ENCODE assay signal across 8 mouse cellular contexts in genomic region chr6:125096597-125097345, GRCm38 (mm10). TPM values are rescaled to one million over a fixed set of nuclear protein-coding genes. Genes with fewer than 3 reads are reported as not detected.
DNase-seq lines count a peak whose midpoint lies in the region; ATAC-seq lines count a peak whose summit lies in the region.

No protein-coding gene starts in this region.

- WGBS in forebrain, embryonic 11.5 days: 1% methylated on average over 39 of the region's 44 CpGs
- WGBS in macrophage (ENCODE audit: missing documents): 2% methylated on average over 29 of the region's 44 CpGs

- peaks cover 14% of the 10 kb centered on the region for H3K36me3 ChIP-seq in forebrain, embryonic 11.5 days (ENCODE audit: control insufficient read depth, insufficient read depth, low read length)
- peaks cover 18% of the 10 kb centered on the region for H3K36me3 ChIP-seq in macrophage (ENCODE audit: inconsistent target)

- peak; percentile 35 for DNase-seq in ES-CJ7 (ENCODE audit: low read depth, low spot score)
- peak; percentile 73 for DNase-seq in adrenal gland, postnatal 25 days
- DNase-seq in forebrain, embryonic 11.5 days (ENCODE audit: low spot score): peak; percentile 79
- peak; percentile 49 for DNase-seq in heart, postnatal 25 days (ENCODE audit: low spot score)
- DNase-seq in layer of hippocampus, postnatal 36 days: peak; percentile 40 to 58
- peak; percentile 65 for DNase-seq in right cerebral cortex, postnatal 14 days
- peak; percentile 77 for DNase-seq in yolk sac, embryonic 10.5 days (ENCODE audit: low spot score)

- peak overlapping the region; percentile 95 for H3K9ac ChIP-seq in forebrain, embryonic 11.5 days (ENCODE audit: low read length)

- H3K9me3 ChIP-seq in forebrain, embryonic 11.5 days (ENCODE audit: control insufficient read depth, low read length): no peaks in the 10 kb centered on the region

- peak; percentile 45 for ATAC-seq in forebrain, embryonic 11.5 days (replicated peaks; ENCODE audit: low FRiP score)

- H3K79me2 ChIP-seq in macrophage (ENCODE audit: inconsistent target): peaks cover 52% of the 10 kb centered on the region

- H3K4me1 ChIP-seq in forebrain, embryonic 11.5 days (replicated peaks; ENCODE audit: control insufficient read depth, insufficient read depth, low read length): peaks cover 26% of the 10 kb centered on the region

- H3K27me3 ChIP-seq in forebrain, embryonic 11.5 days (ENCODE audit: control insufficient read depth, insufficient read depth, low read length): no peaks in the 10 kb centered on the region

- intact Hi-C loops in heart, postnatal 25 days (cut with DNase I): loop anchor here (5.0 kb wide), 1 partner anchor 36 kb away; the partner anchor contains the start of gene Nop2

- H3K4me2 ChIP-seq in forebrain, embryonic 11.5 days (ENCODE audit: low read depth, low read length, severe bottlenecking): peak overlapping the region; percentile 97

- H3K4me3 ChIP-seq in forebrain, embryonic 11.5 days (ENCODE audit: low read depth, low read length): peak overlapping the region; percentile 98
- peak overlapping the region; percentile 69 for H3K4me3 ChIP-seq in macrophage (ENCODE audit: inconsistent target)

- H3K27ac ChIP-seq in forebrain, embryonic 11.5 days (ENCODE audit: low read depth, low read length): peak overlapping the region; percentile 96
- peak overlapping the region; percentile 54 for H3K27ac ChIP-seq in macrophage

RNA-seq across cellular contexts. Expression of gene Chd4, which starts 1.0 kb away (rescaled TPM):
- 175 and 203 TPM in 2 replicates for total RNA-seq in adrenal gland, postnatal 25 days (2021)
- 124 and 131 TPM in 2 replicates for polyA plus RNA-seq in forebrain, embryonic 11.5 days (2014; fragmentation: Nextera tagmentation; extraction: Ambion mirVana)
- total RNA-seq in heart, postnatal 25 days (2021): 100 to 1,000 TPM; 111 to 116 TPM
- total RNA-seq in layer of hippocampus, postnatal 36 days (2021): 100 to 1,000 TPM; 172 to 173 TPM
- total RNA-seq in macrophage (2018; cell fraction: chromatin; rRNA removed): 1,000 to 10,000 TPM in 4 of 26 experiments, 100 to 1,000 TPM in 22; 298 to 1,530 (median 519) TPM
- total RNA-seq in macrophage (2018; cell fraction: cytosol; rRNA removed): 100 to 1,000 TPM in 23 of 26 experiments, 10 to 100 TPM in 3; 83.5 to 221 (median 140) TPM
- 100 to 1,000 TPM; 182 to 730 (median 272) TPM for total RNA-seq in macrophage (2018; cell fraction: nucleus; rRNA removed)
- 102 to 280 TPM (median 126 TPM) in 3 replicates for polyA plus RNA-seq in macrophage (2018)

RNA-seq across cellular contexts. Expression of gene Lpar5, which starts 29.1 kb away (rescaled TPM):
- 0.36 TPM in 1 of 2 replicates, not detected in the other for total RNA-seq in adrenal gland, postnatal 25 days (2021)
- 0.21 and 0.36 TPM in 2 replicates for polyA plus RNA-seq in forebrain, embryonic 11.5 days (2014; fragmentation: Nextera tagmentation; extraction: Ambion mirVana)
- total RNA-seq in heart, postnatal 25 days (2021): not detected
- total RNA-seq in layer of hippocampus, postnatal 36 days (2021): under 1 TPM; 0.53 to 0.75 TPM
- 10 to 100 TPM in 1 of 26 experiments, 1 to 10 TPM in 16, under 1 TPM in 5, not detected in 4; 0.50 to 13.9 (median 1.9) TPM for total RNA-seq in macrophage (2018; cell fraction: chromatin; rRNA removed)
- 10 to 100 TPM in 23 of 26 experiments, 1 to 10 TPM in 3; 4.7 to 33.3 (median 20.4) TPM for total RNA-seq in macrophage (2018; cell fraction: cytosol; rRNA removed)
- 10 to 100 TPM in 19 of 26 experiments, 1 to 10 TPM in 7; 1.1 to 37.2 (median 12.8) TPM for total RNA-seq in macrophage (2018; cell fraction: nucleus; rRNA removed)
- 10.0 to 28.0 TPM (median 23.5 TPM) in 3 replicates for polyA plus RNA-seq in macrophage (2018)

RNA-seq across cellular contexts. Expression of gene Nop2, which starts 34.9 kb away (rescaled TPM):
- 36.2 and 44.0 TPM in 2 replicates for total RNA-seq in adrenal gland, postnatal 25 days (2021)
- 65.4 and 70.3 TPM in 2 replicates for polyA plus RNA-seq in forebrain, embryonic 11.5 days (2014; fragmentation: Nextera tagmentation; extraction: Ambion mirVana)
- total RNA-seq in heart, postnatal 25 days (2021): 10 to 100 TPM; 19.4 to 20.0 TPM
- 10 to 100 TPM; 30.2 to 34.4 TPM for total RNA-seq in layer of hippocampus, postnatal 36 days (2021)
- 10 to 100 TPM; 13.1 to 74.0 (median 27.4) TPM for total RNA-seq in macrophage (2018; cell fraction: chromatin; rRNA removed)
- total RNA-seq in macrophage (2018; cell fraction: cytosol; rRNA removed): 10 to 100 TPM; 10.6 to 23.4 (median 18.6) TPM
- total RNA-seq in macrophage (2018; cell fraction: nucleus; rRNA removed): 10 to 100 TPM; 10.7 to 60.1 (median 18.4) TPM
- 15.3 to 47.0 TPM (median 23.8 TPM) in 3 replicates for polyA plus RNA-seq in macrophage (2018)

RNA-seq across cellular contexts. Expression of gene Acrbp, which starts 47.3 kb away (rescaled TPM):
- total RNA-seq in adrenal gland, postnatal 25 days (2021): 10.4 and 11.7 TPM in 2 replicates
- polyA plus RNA-seq in forebrain, embryonic 11.5 days (2014; fragmentation: Nextera tagmentation; extraction: Ambion mirVana): 14.6 and 15.8 TPM in 2 replicates
- 1 to 10 TPM; 2.5 to 4.1 TPM for total RNA-seq in heart, postnatal 25 days (2021)
- total RNA-seq in layer of hippocampus, postnatal 36 days (2021): 10 to 100 TPM; 13.4 to 17.8 TPM
- 100 to 1,000 TPM in 2 of 26 experiments, 10 to 100 TPM in 21, 1 to 10 TPM in 3; 8.8 to 120 (median 49.0) TPM for total RNA-seq in macrophage (2018; cell fraction: chromatin; rRNA removed)
- 1 to 10 TPM in 14 of 26 experiments, under 1 TPM in 12; 0.10 to 6.3 (median 1.2) TPM for total RNA-seq in macrophage (2018; cell fraction: cytosol; rRNA removed)
- 10 to 100 TPM in 21 of 26 experiments, 1 to 10 TPM in 5; 7.4 to 83.3 (median 27.0) TPM for total RNA-seq in macrophage (2018; cell fraction: nucleus; rRNA removed)
- polyA plus RNA-seq in macrophage (2018): 1.4 to 5.9 TPM (median 3.2 TPM) in 3 replicates

RNA-seq across cellular contexts. Expression of gene Iffo1, which starts 48.3 kb away (rescaled TPM):
- 27.8 and 43.8 TPM in 2 replicates for total RNA-seq in adrenal gland, postnatal 25 days (2021)
- 10.5 and 12.3 TPM in 2 replicates for polyA plus RNA-seq in forebrain, embryonic 11.5 days (2014; fragmentation: Nextera tagmentation; extraction: Ambion mirVana)
- 10 to 100 TPM in 1 of 2 experiments, 1 to 10 TPM in 1; 7.1 to 12.0 TPM for total RNA-seq in heart, postnatal 25 days (2021)
- 10 to 100 TPM; 67.5 to 68.9 TPM for total RNA-seq in layer of hippocampus, postnatal 36 days (2021)
- 100 to 1,000 TPM in 16 of 26 experiments, 10 to 100 TPM in 10; 28.7 to 216 (median 130) TPM for total RNA-seq in macrophage (2018; cell fraction: chromatin; rRNA removed)
- 10 to 100 TPM in 21 of 26 experiments, 1 to 10 TPM in 5; 5.2 to 23.5 (median 15.3) TPM for total RNA-seq in macrophage (2018; cell fraction: cytosol; rRNA removed)
- total RNA-seq in macrophage (2018; cell fraction: nucleus; rRNA removed): 100 to 1,000 TPM in 6 of 26 experiments, 10 to 100 TPM in 20; 19.8 to 149 (median 68.8) TPM
- 14.3 to 29.7 TPM (median 18.2 TPM) in 3 replicates for polyA plus RNA-seq in macrophage (2018)

Comparison
In these comparisons a context has a peak if more than half of its experiments do, and no peak if none do; other contexts are left out.
1. Peak in every context shown above with its lines: DNase-seq, ATAC-seq, H3K4me3 ChIP-seq and H3K27ac ChIP-seq.